Mouse (Mus musculus): ENCODE measurements at regions not wholly inside any gene's neighbourhood (a gene's known extent, or its start where the extent isn't known, plus 50 kb on each side); places are given as distances from the start of the nearest gene placed in this dataset.
"Not testable (repeated sequence)": the region's sequence is repeated elsewhere in the genome, so short reads cannot be mapped to it uniquely, and the experiment has no call there.

DNA sequence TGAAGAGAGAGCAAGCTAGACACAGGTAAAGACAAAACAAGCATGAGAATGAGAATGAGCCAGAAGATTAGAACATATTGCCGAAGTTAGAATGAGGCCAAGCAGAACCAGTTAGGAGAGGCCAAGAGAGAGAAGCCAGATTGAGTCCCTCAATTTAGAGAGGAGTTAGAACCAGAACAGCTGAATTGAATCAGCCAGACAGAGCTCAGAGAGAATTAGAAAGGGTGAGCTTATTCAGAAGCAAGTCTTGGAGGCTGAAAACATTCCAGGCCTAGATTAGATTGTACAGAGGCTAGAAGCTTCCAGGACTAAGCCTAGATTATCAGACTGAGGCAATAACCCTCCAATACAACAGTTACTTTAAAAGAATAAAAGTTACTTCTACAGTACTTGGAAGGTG is 256.1 kb downstream of the Lpin1 start:
- H3K27me3 ChIP-seq (ENCODE audit: control insufficient read depth, insufficient read depth, low read length) = no peaks in the 10 kb centered on the region
- H3K4me3 ChIP-seq (ENCODE audit: low read depth, low read length) = no peak overlapping the region

DNA sequence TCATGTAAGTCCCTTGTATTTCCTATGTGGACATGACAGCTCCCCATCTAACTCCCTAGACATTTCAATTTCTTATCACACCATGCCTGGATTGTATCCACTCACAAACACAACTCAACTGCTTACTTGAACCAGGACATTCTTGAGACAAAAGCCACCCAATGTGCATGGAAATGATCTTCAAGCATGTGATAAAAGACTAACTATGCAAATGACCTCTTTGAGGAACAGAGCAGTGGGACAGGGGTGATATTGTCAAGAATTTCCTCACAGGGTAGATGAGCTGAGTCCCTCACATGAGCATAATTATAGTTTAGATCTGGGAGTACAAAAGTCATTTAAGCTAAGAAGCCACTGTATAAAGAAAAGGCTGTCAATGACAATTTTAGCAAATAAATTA is 259.0 kb downstream of the Lpin1 start:
- Histone ChIP-seq H3K9me3 (ENCODE audit: control insufficient read depth, low read length) (no peaks in the 10 kb centered on the region), H3K27me3 (ENCODE audit: control insufficient read depth, insufficient read depth, low read length) (no peaks in the 10 kb centered on the region), H3K9ac (ENCODE audit: low read length) (no peak overlapping the region), H3K27ac (ENCODE audit: low read depth, low read length) (no peak overlapping the region), H3K36me3 (ENCODE audit: control insufficient read depth, insufficient read depth, low read length) (no peaks in the 10 kb centered on the region), H3K4me2 (ENCODE audit: low read depth) (no peak overlapping the region), H3K4me3 (ENCODE audit: low read depth, low read length) (no peak overlapping the region), H3K4me1 (ENCODE audit: control insufficient read depth, insufficient read depth, low read length) (no peaks in the 10 kb centered on the region)
- DNase-seq (ENCODE audit: low spot score) = no peak
- ATAC-seq (ENCODE audit: insufficient read depth, low FRiP score, low TSS enrichment) = no peak

More for the DNA sequence above, 256.1 kb downstream of the Lpin1 start:
- ATAC-seq (ENCODE audit: insufficient read depth, low FRiP score, low TSS enrichment) (no peak), DNase-seq (ENCODE audit: low spot score) (no peak)
- no peaks in the 10 kb centered on the region for H3K9me3 ChIP-seq (ENCODE audit: control insufficient read depth, low read length)
- no peak overlapping the region for H3K27ac ChIP-seq (ENCODE audit: low read depth, low read length)
- no peak overlapping the region for H3K9ac ChIP-seq (ENCODE audit: low read length)
- H3K36me3 ChIP-seq (ENCODE audit: control insufficient read depth, insufficient read depth, low read length) = no peaks in the 10 kb centered on the region
- no peaks in the 10 kb centered on the region for H3K4me1 ChIP-seq (ENCODE audit: control insufficient read depth, insufficient read depth, low read length)
- no peak overlapping the region for H3K4me2 ChIP-seq (ENCODE audit: low read depth)
- 86% methylated on average over 1 of the region's 1 CpGs for WGBS

DNA sequence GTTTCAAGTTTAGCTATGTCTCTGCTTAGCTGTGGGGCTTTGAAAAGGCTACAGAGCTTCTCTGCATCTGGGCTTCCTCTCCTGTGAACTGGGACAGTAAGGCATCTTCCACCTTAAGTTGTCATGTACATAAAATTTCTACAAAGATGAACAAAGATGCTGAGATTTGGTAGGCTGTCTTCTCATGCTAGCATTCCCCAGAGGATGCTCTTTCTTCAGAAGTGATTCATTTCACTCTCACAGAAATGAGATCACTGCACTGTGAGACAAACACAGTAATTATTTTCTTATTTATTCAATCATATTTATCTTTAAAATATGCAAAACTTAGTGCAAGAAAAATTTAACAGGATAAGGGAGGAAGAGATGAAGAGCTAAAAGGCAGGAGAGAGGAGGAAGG is 261.5 kb downstream of the Lpin1 start:
- Histone ChIP-seq H3K4me2 (ENCODE audit: low read depth) (no peak overlapping the region), H3K36me3 (ENCODE audit: control insufficient read depth, insufficient read depth, low read length) (no peaks in the 10 kb centered on the region), H3K9ac (ENCODE audit: low read length) (no peak overlapping the region), H3K4me3 (ENCODE audit: low read depth, low read length) (no peak overlapping the region), H3K27ac (ENCODE audit: low read depth, low read length) (no peak overlapping the region), H3K4me1 (ENCODE audit: control insufficient read depth, insufficient read depth, low read length) (no peaks in the 10 kb centered on the region), H3K9me3 (ENCODE audit: control insufficient read depth, low read length) (no peaks in the 10 kb centered on the region), H3K27me3 (ENCODE audit: control insufficient read depth, insufficient read depth, low read length) (no peaks in the 10 kb centered on the region)
- ATAC-seq (ENCODE audit: insufficient read depth, low FRiP score, low TSS enrichment) (no peak), DNase-seq (ENCODE audit: low spot score) (no peak)

- no peak overlapping the region for H3K9ac ChIP-seq (ENCODE audit: low read length)
- no peak overlapping the region for H3K27ac ChIP-seq (ENCODE audit: low read depth, low read length)
- no peaks in the 10 kb centered on the region for H3K9me3 ChIP-seq (ENCODE audit: control insufficient read depth, low read length)
- no peaks in the 10 kb centered on the region for H3K4me1 ChIP-seq (ENCODE audit: control insufficient read depth, insufficient read depth, low read length)
- H3K4me3 ChIP-seq (ENCODE audit: low read depth, low read length) = no peak overlapping the region
- no peak for ATAC-seq (ENCODE audit: insufficient read depth, low FRiP score, low TSS enrichment)
- DNase-seq (ENCODE audit: low spot score) = no peak
- H3K27me3 ChIP-seq (ENCODE audit: control insufficient read depth, insufficient read depth, low read length) = no peaks in the 10 kb centered on the region
- no peaks in the 10 kb centered on the region for H3K36me3 ChIP-seq (ENCODE audit: control insufficient read depth, insufficient read depth, low read length)
- 81% methylated on average over 3 of the region's 3 CpGs for WGBS
- no peak overlapping the region for H3K4me2 ChIP-seq (ENCODE audit: low read depth)
These were observed 266.7 kb downstream of the Lpin1 start for GRCm38 (mm10) chr12:16344021-16344420.

- 55% methylated on average over 2 of the region's 2 CpGs for WGBS
- H3K4me2 ChIP-seq (ENCODE audit: low read depth); H3K36me3 ChIP-seq (ENCODE audit: control insufficient read depth, insufficient read depth, low read length); H3K9me3 ChIP-seq (ENCODE audit: control insufficient read depth, low read length); H3K27ac ChIP-seq (ENCODE audit: low read depth, low read length); H3K27me3 ChIP-seq (ENCODE audit: control insufficient read depth, insufficient read depth, low read length); DNase-seq (ENCODE audit: low spot score); ATAC-seq (ENCODE audit: insufficient read depth, low FRiP score, low TSS enrichment); H3K4me1 ChIP-seq (ENCODE audit: control insufficient read depth, insufficient read depth, low read length); H3K9ac ChIP-seq (ENCODE audit: low read length); H3K4me3 ChIP-seq (ENCODE audit: low read depth, low read length): not testable (repeated sequence)
These were observed 268.7 kb downstream of the Lpin1 start for GRCm38 (mm10) chr12:16342030-16342429.

DNA sequence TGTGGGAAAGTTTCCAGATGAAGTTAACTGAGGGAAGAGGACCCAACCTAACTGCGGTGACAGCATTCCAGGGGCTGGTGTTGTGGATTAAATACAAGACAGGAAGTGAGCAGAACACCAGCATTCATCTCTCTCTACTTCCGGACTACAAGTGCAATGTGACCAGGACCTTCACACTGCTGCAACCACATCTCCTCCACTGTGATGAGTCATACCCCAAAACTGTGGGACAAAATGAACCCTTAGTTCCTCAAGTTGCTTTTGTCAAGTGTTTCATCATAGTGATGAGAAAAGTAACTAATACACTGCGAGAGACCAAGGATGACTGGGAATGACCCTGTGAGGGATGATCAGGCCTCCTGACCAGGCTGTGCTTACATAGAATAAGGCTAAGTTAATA is 279.3 kb downstream of the Lpin1 start:
- ATAC-seq (ENCODE audit: insufficient read depth, low FRiP score, low TSS enrichment) (no peak), DNase-seq (ENCODE audit: low spot score) (no peak)
- WGBS = 90% methylated on average over 3 of the region's 3 CpGs
- Histone ChIP-seq H3K4me1 (ENCODE audit: control insufficient read depth, insufficient read depth, low read length) (no peaks in the 10 kb centered on the region), H3K9ac (ENCODE audit: low read length) (no peak overlapping the region), H3K27me3 (ENCODE audit: control insufficient read depth, insufficient read depth, low read length) (no peaks in the 10 kb centered on the region), H3K4me2 (ENCODE audit: low read depth) (no peak overlapping the region), H3K4me3 (ENCODE audit: low read depth, low read length) (no peak overlapping the region), H3K9me3 (ENCODE audit: control insufficient read depth, low read length) (no peaks in the 10 kb centered on the region), H3K27ac (ENCODE audit: low read depth, low read length) (no peak overlapping the region), H3K36me3 (ENCODE audit: control insufficient read depth, insufficient read depth, low read length) (no peaks in the 10 kb centered on the region)

GRCm38 (mm10) chr12:16329129-16329528 is 281.6 kb downstream of the Lpin1 start:
- H3K27ac ChIP-seq (ENCODE audit: low read depth, low read length) = no peak overlapping the region
- 58% methylated on average over 2 of the region's 2 CpGs for WGBS
- no peak for ATAC-seq (ENCODE audit: insufficient read depth, low FRiP score, low TSS enrichment)

GRCm38 (mm10) chr12:16320536-16321402 is 290.0 kb downstream of the Lpin1 start:
- Histone ChIP-seq H3K27me3 (ENCODE audit: control insufficient read depth, insufficient read depth, low read length) (no peaks in the 10 kb centered on the region), H3K4me3 (ENCODE audit: low read depth, low read length) (no peak overlapping the region), H3K4me1 (ENCODE audit: control insufficient read depth, insufficient read depth, low read length) (no peaks in the 10 kb centered on the region), H3K36me3 (ENCODE audit: control insufficient read depth, insufficient read depth, low read length) (no peaks in the 10 kb centered on the region), H3K27ac (ENCODE audit: low read depth, low read length) (no peak overlapping the region), H3K9me3 (ENCODE audit: control insufficient read depth, low read length) (no peaks in the 10 kb centered on the region), H3K9ac (ENCODE audit: low read length) (no peak overlapping the region), H3K4me2 (ENCODE audit: low read depth) (no peak overlapping the region)
- no peak for DNase-seq (ENCODE audit: low spot score)
- WGBS = 66% methylated on average over 9 of the region's 9 CpGs
- no peak for ATAC-seq (ENCODE audit: insufficient read depth, low FRiP score, low TSS enrichment)

More at GRCm38 (mm10) chr12:16329129-16329528, 281.6 kb downstream of the Lpin1 start:
- no peaks in the 10 kb centered on the region for H3K27me3 ChIP-seq (ENCODE audit: control insufficient read depth, insufficient read depth, low read length)
- no peaks in the 10 kb centered on the region for H3K9me3 ChIP-seq (ENCODE audit: control insufficient read depth, low read length)
- DNase-seq (ENCODE audit: low spot score) = no peak
- no peak overlapping the region for H3K9ac ChIP-seq (ENCODE audit: low read length)
- H3K4me3 ChIP-seq (ENCODE audit: low read depth, low read length) = no peak overlapping the region
- H3K4me2 ChIP-seq (ENCODE audit: low read depth) = no peak overlapping the region
- no peaks in the 10 kb centered on the region for H3K4me1 ChIP-seq (ENCODE audit: control insufficient read depth, insufficient read depth, low read length)
- no peaks in the 10 kb centered on the region for H3K36me3 ChIP-seq (ENCODE audit: control insufficient read depth, insufficient read depth, low read length)

DNA sequence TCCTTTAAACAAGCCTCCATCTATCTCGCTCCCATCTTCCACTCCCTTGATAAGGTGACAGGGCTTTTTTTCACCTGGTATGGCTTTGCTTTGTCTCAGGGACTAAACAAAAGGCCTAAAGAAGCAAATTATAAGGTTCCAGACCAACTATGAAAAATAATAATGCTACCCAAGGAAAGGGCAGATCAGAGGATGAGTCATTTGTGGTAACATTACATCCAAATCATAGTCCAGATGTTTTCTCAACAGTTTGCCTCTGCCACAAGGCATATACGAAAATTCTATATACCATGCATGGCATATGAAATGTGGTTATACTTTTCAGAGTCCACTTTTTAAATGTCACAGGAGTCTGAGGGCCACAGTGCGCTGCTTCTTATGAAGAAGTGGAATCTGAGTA is 302.7 kb downstream of the Lpin1 start:
- WGBS = 87% methylated on average over 3 of the region's 3 CpGs

More for the DNA sequence above, 302.7 kb downstream of the Lpin1 start:
- H3K4me2 ChIP-seq (ENCODE audit: low read depth) = no peak overlapping the region
- H3K27me3 ChIP-seq (ENCODE audit: control insufficient read depth, insufficient read depth, low read length) = no peaks in the 10 kb centered on the region
- H3K36me3 ChIP-seq (ENCODE audit: control insufficient read depth, insufficient read depth, low read length) = no peaks in the 10 kb centered on the region
- no peak for DNase-seq (ENCODE audit: low spot score)
- no peaks in the 10 kb centered on the region for H3K9me3 ChIP-seq (ENCODE audit: control insufficient read depth, low read length)
- H3K4me1 ChIP-seq (ENCODE audit: control insufficient read depth, insufficient read depth, low read length) = no peaks in the 10 kb centered on the region
- H3K9ac ChIP-seq (ENCODE audit: low read length) = no peak overlapping the region
- ATAC-seq (ENCODE audit: insufficient read depth, low FRiP score, low TSS enrichment) = no peak
- no peak overlapping the region for H3K27ac ChIP-seq (ENCODE audit: low read depth, low read length)
- H3K4me3 ChIP-seq (ENCODE audit: low read depth, low read length) = no peak overlapping the region

All from neural tube, embryonic 11.5 days (tissue).